Mouse (Mus musculus): ENCODE results near the gene Slc39a11. TPM values are rescaled to one million over a fixed set of nuclear protein-coding genes. Genes with fewer than 3 reads are reported as not detected.

The Slc39a11 gene
- polyA plus RNA-seq, 1 experiment from 2014 or later: 11.9 TPM

DNA sequence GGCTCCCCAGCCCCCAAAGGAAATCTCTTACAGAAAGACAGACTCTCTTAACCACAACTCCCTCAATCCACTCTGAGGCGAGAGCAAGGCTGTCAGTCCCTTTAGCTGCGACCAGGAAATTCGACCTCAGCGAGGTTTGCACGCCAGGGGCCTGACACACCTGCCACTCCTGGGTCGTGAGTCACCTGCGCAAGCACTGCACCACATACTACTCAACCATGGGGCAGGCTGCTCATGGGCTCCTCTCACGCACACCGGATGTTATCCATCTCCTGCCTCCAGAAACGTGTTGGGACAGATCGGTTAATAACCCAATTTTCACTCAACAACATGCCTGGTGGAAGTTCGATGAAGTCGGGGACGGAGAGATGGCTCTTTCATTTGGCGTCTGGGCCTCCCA is 451.3 kb downstream of the Slc39a11 start:
- H3K27ac ChIP-seq (ENCODE audit: low read length): no peak overlapping the region
- H3K4me1 ChIP-seq (ENCODE audit: control insufficient read depth, insufficient read depth, low read length): peaks cover 6% of the 10 kb centered on the region
- WGBS: 75% methylated on average over 15 of the region's 15 CpGs
- H3K27me3 ChIP-seq (ENCODE audit: control insufficient read depth, insufficient read depth, low read length): peaks cover 20% of the 10 kb centered on the region
- H3K36me3 ChIP-seq (ENCODE audit: control insufficient read depth, insufficient read depth): no peaks in the 10 kb centered on the region
- no peak overlapping the region for H3K9ac ChIP-seq (ENCODE audit: low read length)
- H3K9me3 ChIP-seq (replicated peaks; ENCODE audit: control insufficient read depth, low read length): no peaks in the 10 kb centered on the region
- no peak for ATAC-seq (replicated peaks; ENCODE audit: extremely low read depth, insufficient read depth, low FRiP score)
- no peak overlapping the region for H3K4me3 ChIP-seq (ENCODE audit: low read length)
- no peak overlapping the region for H3K4me2 ChIP-seq (ENCODE audit: low read depth, low read length)

- Histone ChIP-seq H3K4me2 (ENCODE audit: low read depth, low read length) (no peak overlapping the region), H3K9me3 (replicated peaks; ENCODE audit: control insufficient read depth, low read length) (no peaks in the 10 kb centered on the region), H3K4me3 (ENCODE audit: low read length) (no peak overlapping the region), H3K27me3 (ENCODE audit: control insufficient read depth, insufficient read depth, low read length) (peaks cover 20% of the 10 kb centered on the region), H3K4me1 (ENCODE audit: control insufficient read depth, insufficient read depth, low read length) (peaks cover 6% of the 10 kb centered on the region), H3K36me3 (ENCODE audit: control insufficient read depth, insufficient read depth) (no peaks in the 10 kb centered on the region), H3K9ac (ENCODE audit: low read length) (no peak overlapping the region), H3K27ac (ENCODE audit: low read length) (no peak overlapping the region)
- WGBS: 67% methylated on average over 8 of the region's 8 CpGs
- ATAC-seq (replicated peaks; ENCODE audit: extremely low read depth, insufficient read depth, low FRiP score): no peak
These were observed 452.3 kb downstream of the Slc39a11 start for GRCm38 (mm10) chr11:113197624-113198023.

DNA sequence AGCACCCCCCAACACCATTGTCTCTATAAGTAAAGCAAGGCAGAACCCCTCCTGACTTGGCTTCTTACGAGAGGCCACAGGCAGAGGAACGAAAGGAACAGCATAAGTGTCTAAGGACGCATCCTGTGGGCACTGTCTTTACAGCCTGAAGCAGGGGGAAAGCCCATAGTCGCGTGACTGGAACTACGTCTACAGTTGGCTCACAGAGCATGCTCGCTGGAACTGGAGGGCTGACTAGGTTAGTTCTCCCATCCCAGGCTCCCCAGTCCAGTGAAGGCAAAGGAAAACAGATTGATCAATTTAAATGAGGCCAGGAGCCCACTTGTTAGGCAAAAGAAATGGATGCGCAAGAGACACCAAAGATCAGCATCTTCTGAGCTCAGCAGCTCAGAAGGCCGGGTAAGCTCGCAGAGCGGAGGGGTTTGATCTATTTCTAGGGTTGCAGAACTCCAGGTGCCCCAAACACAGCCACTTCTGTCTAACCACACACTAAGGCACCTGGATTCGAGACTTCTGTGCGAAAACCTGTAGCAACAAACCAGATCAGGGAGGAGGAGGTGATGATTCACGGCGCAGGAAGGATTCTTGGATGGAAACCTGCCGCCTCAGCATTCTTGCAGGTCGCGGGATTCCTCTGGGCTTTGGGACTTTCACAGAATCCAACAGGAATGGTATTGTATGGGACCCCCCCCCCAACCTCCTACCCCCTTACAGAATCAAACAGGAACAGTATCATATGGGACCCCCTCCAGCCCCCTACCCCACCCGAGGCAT is 453.5 kb downstream of the Slc39a11 start:
- Histone ChIP-seq H3K9me3 (replicated peaks; ENCODE audit: control insufficient read depth, low read length) (no peaks in the 10 kb centered on the region), H3K27ac (ENCODE audit: low read length) (no peak overlapping the region), H3K4me3 (ENCODE audit: low read length) (no peak overlapping the region), H3K36me3 (ENCODE audit: control insufficient read depth, insufficient read depth) (no peaks in the 10 kb centered on the region), H3K27me3 (ENCODE audit: control insufficient read depth, insufficient read depth, low read length) (peaks cover 20% of the 10 kb centered on the region), H3K9ac (ENCODE audit: low read length) (no peak overlapping the region), H3K4me1 (ENCODE audit: control insufficient read depth, insufficient read depth, low read length) (peaks cover 6% of the 10 kb centered on the region), H3K4me2 (ENCODE audit: low read depth, low read length) (no peak overlapping the region)
- WGBS: 82% methylated on average over 19 of the region's 19 CpGs
- ATAC-seq (replicated peaks; ENCODE audit: extremely low read depth, insufficient read depth, low FRiP score): no peak

Other genes starting within 250 kb of the Slc39a11 start
- gene Sstr2, start 30.7 kb downstream of the Slc39a11 start, polyA plus RNA-seq (2015; fragmentation: Nextera tagmentation; extraction: Ambion mirVana): 1.2 and 2.6 TPM in 2 replicates
- 15.5 and 18.6 TPM in 2 replicates for gene Cog1, start 910 bp downstream of the Slc39a11 start, polyA plus RNA-seq (2015; fragmentation: Nextera tagmentation; extraction: Ambion mirVana)
- gene Fam104a, start 34.1 kb upstream of the Slc39a11 start, polyA plus RNA-seq (2015; fragmentation: Nextera tagmentation; extraction: Ambion mirVana): 39.6 and 41.1 TPM in 2 replicates
- gene D11Wsu47e, start 34.3 kb upstream of the Slc39a11 start, polyA plus RNA-seq (2015; fragmentation: Nextera tagmentation; extraction: Ambion mirVana): 14.8 and 16.8 TPM in 2 replicates
- 4.6 and 13.3 TPM in 2 replicates for gene Cpsf4l, start 59.9 kb upstream of the Slc39a11 start, polyA plus RNA-seq (2015; fragmentation: Nextera tagmentation; extraction: Ambion mirVana)
- 25.1 and 30.2 TPM in 2 replicates for gene Cdc42ep4, start 101.8 kb upstream of the Slc39a11 start, polyA plus RNA-seq (2015; fragmentation: Nextera tagmentation; extraction: Ambion mirVana)

All from heart, embryonic 16.5 days (tissue).